Mouse (Mus musculus): Measurements from ENCODE around the gene Cfap46.

- TF ChIP-seq CTCF (IDR thresholded peaks at IDR 0.05; ENCODE audit: extremely low read depth, insufficient read length, insufficient replicate concordance, low read depth, low read length) (no peak), POLR2A (IDR thresholded peaks at IDR 0.05; ENCODE audit: low read depth, low read length) (no peak)
Measured at GRCm38 (mm10) chr7:139595862-139596261, 87.8 kb downstream of the Cfap46 start.
